Comparison of ENCODE assay signal across 12 mouse cellular contexts in the genomic region with DNA sequence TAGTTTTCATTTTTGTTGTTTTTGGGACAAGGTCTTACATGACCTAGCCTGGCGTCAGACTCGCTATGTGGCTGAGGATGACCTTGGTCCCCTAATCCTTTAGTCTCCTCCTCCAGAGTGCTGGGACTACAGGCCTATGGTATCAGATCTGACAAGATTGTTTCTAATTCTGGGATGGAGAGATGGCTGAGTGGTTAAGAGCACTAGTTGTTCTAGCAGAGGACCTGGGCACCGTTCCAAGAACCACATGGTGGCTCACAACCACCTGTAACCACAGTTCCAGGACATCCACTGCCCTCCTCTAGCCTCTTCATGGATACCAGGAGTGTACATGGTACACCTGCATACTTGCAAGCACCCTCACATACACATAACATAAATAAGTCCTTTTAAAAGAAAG. TPM values are rescaled to one million over a fixed set of nuclear protein-coding genes. Genes with fewer than 3 reads are reported as not detected.
DNase-seq lines count a peak whose midpoint lies in the region; ATAC-seq and TF ChIP-seq lines count a peak whose summit lies in the region.
"Had no signal": no experiment of that assay in that cellular context is flagged by ENCODE, and none has a peak within 500 bp of the region (broad histone marks: within the 10 kb centered on the region; RNA-seq: fewer than 3 reads in every experiment).

No protein-coding gene starts in this region.

- DNase-seq in kidney, adult 18-20 months: peak; percentile 25
- DNase-seq in MEL (ENCODE audit: low read depth, low spot score): peak; percentile 52
- DNase-seq in adrenal gland, postnatal 36 days: peak; percentile 31 to 65
- DNase-seq in kidney, postnatal 25 days: peak; percentile 58 to 67
- DNase-seq: gastrocnemius, postnatal 10 days; right cerebral cortex, postnatal 14 days had no signal

- TF ChIP-seq EP300 in MEL (IDR thresholded peaks at IDR 0.05; ENCODE audit: low read depth in 1 of 2, low read length in 2 of 2): no peak

- no peak overlapping the region for H3K27ac ChIP-seq in kidney, embryonic 16.5 days (ENCODE audit: low read length)
- no peak overlapping the region for H3K27ac ChIP-seq in MEL (ENCODE audit: control insufficient read depth, low read depth, low read length)
- H3K27ac ChIP-seq in midbrain, embryonic 15.5 days: no peak overlapping the region
- H3K27ac ChIP-seq: intestine, embryonic 15.5 days; limb, embryonic 10.5 days had no signal

- H3K79me2 ChIP-seq in MEL (ENCODE audit: control insufficient read depth, insufficient read depth, low read length, poor library complexity): no peaks in the 10 kb centered on the region

- TF ChIP-seq CTCF in MEL (IDR thresholded peaks at IDR 0.05 in 2 of 3, conservative IDR thresholded peaks at IDR 0.05 in 1 of 3; ENCODE audit: control insufficient read depth in 1 of 3, insufficient read depth in 1 of 3, low read depth in 2 of 3, low read length in 3 of 3, poor library complexity in 1 of 3, severe bottlenecking in 1 of 3): no peak

- no peaks in the 10 kb centered on the region for H3K36me3 ChIP-seq in kidney, embryonic 16.5 days (ENCODE audit: insufficient read depth, low read length)
- 0 out of 4 replicates have a peak, but pooled peaks cover 0 to 2% of the 10 kb centered on the region in 2 experiments for H3K36me3 ChIP-seq in MEL (ENCODE audit: control insufficient read depth in 1 of 2, insufficient read depth in 2 of 2, low read length in 2 of 2)
- H3K36me3 ChIP-seq in midbrain, embryonic 15.5 days (replicated peaks): no peaks in the 10 kb centered on the region
- H3K36me3 ChIP-seq: intestine, embryonic 15.5 days; limb, embryonic 10.5 days; lung, embryonic 15.5 days had no signal

- no peak for TF ChIP-seq RAD21 in MEL (IDR thresholded peaks at IDR 0.05; ENCODE audit: low read depth, low read length)

- H3K9ac ChIP-seq in kidney, embryonic 16.5 days (replicated peaks; ENCODE audit: low read length): no peak overlapping the region
- H3K9ac ChIP-seq in MEL (ENCODE audit: control insufficient read depth, low read depth, low read length, poor library complexity, severe bottlenecking): no peak overlapping the region
- H3K9ac ChIP-seq in midbrain, embryonic 15.5 days: no peak overlapping the region
- H3K9ac ChIP-seq: intestine, embryonic 15.5 days; lung, embryonic 15.5 days had no signal

- H3K9me3 ChIP-seq in kidney, embryonic 16.5 days (ENCODE audit: low read length): no peaks in the 10 kb centered on the region
- H3K9me3 ChIP-seq in MEL (replicated peaks; ENCODE audit: insufficient read depth, low read length): no peaks in the 10 kb centered on the region
- H3K9me3 ChIP-seq in midbrain, embryonic 15.5 days: no peaks in the 10 kb centered on the region
- H3K9me3 ChIP-seq: intestine, embryonic 15.5 days; limb, embryonic 10.5 days; lung, embryonic 15.5 days had no signal

- ATAC-seq in kidney, embryonic 16.5 days (ENCODE audit: low FRiP score, low TSS enrichment): no peak
- ATAC-seq in midbrain, embryonic 15.5 days (replicated peaks): no peak
- no peak for ATAC-seq in inflammation-experienced regulatory T-cells, adult 6 months

- H3K27me3 ChIP-seq in kidney, embryonic 16.5 days (ENCODE audit: insufficient read depth, low read length): no peaks in the 10 kb centered on the region
- no peaks in the 10 kb centered on the region for H3K27me3 ChIP-seq in MEL (ENCODE audit: control insufficient read depth in 1 of 2, insufficient read depth in 2 of 2, low read length in 2 of 2)
- H3K27me3 ChIP-seq in midbrain, embryonic 15.5 days (replicated peaks): no peaks in the 10 kb centered on the region
- H3K27me3 ChIP-seq: intestine, embryonic 15.5 days; lung, embryonic 15.5 days had no signal

- TF ChIP-seq POLR2A in MEL (IDR thresholded peaks at IDR 0.05; ENCODE audit: control insufficient read depth in 1 of 2, insufficient read depth in 1 of 2, low read depth in 1 of 2, low read length in 2 of 2, poor library complexity in 1 of 2): no peak

- H3K4me3 ChIP-seq in kidney, embryonic 16.5 days (ENCODE audit: low read length): no peak overlapping the region
- no peak overlapping the region for H3K4me3 ChIP-seq in MEL (ENCODE audit: control insufficient read depth in 1 of 2, insufficient read depth in 1 of 2, low read depth in 2 of 2, low read length in 2 of 2)
- no peak overlapping the region for H3K4me3 ChIP-seq in midbrain, embryonic 15.5 days
- H3K4me3 ChIP-seq: intestine, embryonic 15.5 days; limb, embryonic 10.5 days; lung, embryonic 15.5 days had no signal

- no peak overlapping the region for H3K4me2 ChIP-seq in kidney, embryonic 16.5 days (replicated peaks; ENCODE audit: low read depth, low read length)
- no peak overlapping the region for H3K4me2 ChIP-seq in midbrain, embryonic 15.5 days
- H3K4me2 ChIP-seq: intestine, embryonic 15.5 days; lung, embryonic 15.5 days had no signal

- H3K4me1 ChIP-seq in kidney, embryonic 16.5 days (ENCODE audit: insufficient read depth, low read length): peaks cover 6% of the 10 kb centered on the region
- 0 out of 4 replicates have a peak, but pooled peaks cover 0 to 3% of the 10 kb centered on the region in 2 experiments for H3K4me1 ChIP-seq in MEL (ENCODE audit: control insufficient read depth in 1 of 2, insufficient read depth in 2 of 2, low read length in 2 of 2)
- no peaks in the 10 kb centered on the region for H3K4me1 ChIP-seq in midbrain, embryonic 15.5 days

- 85% methylated on average over 3 of the region's 3 CpGs for WGBS in kidney, embryonic 16.5 days
- 81% methylated on average over 3 of the region's 3 CpGs for WGBS in midbrain, embryonic 15.5 days

TF ChIP-seq in MEL, 35 proteins besides CTCF, POLR2A, EP300 and RAD21:
- TF ChIP-seq CHD1 (IDR thresholded peaks at IDR 0.05; ENCODE audit: low read depth, low read length) (no peak), ETS1 (IDR thresholded peaks at IDR 0.05; ENCODE audit: low read depth, low read length) (0 out of 2 replicates have a peak, but pooled peaks have one; percentile 12)

RNA-seq across cellular contexts. Expression of a gene that starts 21.2 kb away (rescaled TPM):
- 21.7 and 25.2 TPM in 2 replicates for polyA plus RNA-seq in kidney, embryonic 16.5 days (2015; fragmentation: Nextera tagmentation; extraction: Ambion mirVana)
- total RNA-seq in MEL (2012; rRNA removed): 24.6 and 28.5 TPM in 2 replicates
- 10 to 100 TPM; 52.0 to 83.8 TPM for polyA plus RNA-seq in MEL (2012; ENCODE audit: insufficient read depth in 1 of 2, insufficient read length in 2 of 2, low read depth in 1 of 2, low replicate concordance in 2 of 2, missing spikeins in 1 of 2)
- total RNA-seq in adrenal gland, postnatal 36 days (2021): 1 to 10 TPM; 3.4 to 3.9 TPM
- 9.4 and 10.1 TPM in 2 replicates for polyA plus RNA-seq in midbrain, embryonic 15.5 days (2015; fragmentation: Nextera tagmentation; extraction: Ambion mirVana)
- polyA plus RNA-seq in inflammation-experienced regulatory T-cells, adult 6 months (2017; shearing (Covaris generic)): 10 to 100 TPM in 1 of 3 experiments, 1 to 10 TPM in 2; 6.5 to 10.1 (median 9.6) TPM
